Mouse (Mus musculus) activated CD4-positive, CD25-positive, alpha-beta regulatory T cell, adult 4 months (primary cell): Measurements from ENCODE around the gene Hsd17b12. TPM values are rescaled to one million over a fixed set of nuclear protein-coding genes. Genes with fewer than 3 reads are reported as not detected.

Source experiments
- ATAC-seq: one replicate; pipeline ENCODE4 v1.8.0; 2017
- polyA plus RNA-seq, 2 experiments: library from polyadenylated mRNA; unstranded; fragments of 100-300 nt; shearing (Covaris generic); gene quantifications; one replicate each; pipeline ENCODE4 v1.2.1; 2017

Hsd17b12 gene
- polyA plus RNA-seq, 2 experiments from 2014 or later = 72.0 to 73.4 TPM

DNA sequence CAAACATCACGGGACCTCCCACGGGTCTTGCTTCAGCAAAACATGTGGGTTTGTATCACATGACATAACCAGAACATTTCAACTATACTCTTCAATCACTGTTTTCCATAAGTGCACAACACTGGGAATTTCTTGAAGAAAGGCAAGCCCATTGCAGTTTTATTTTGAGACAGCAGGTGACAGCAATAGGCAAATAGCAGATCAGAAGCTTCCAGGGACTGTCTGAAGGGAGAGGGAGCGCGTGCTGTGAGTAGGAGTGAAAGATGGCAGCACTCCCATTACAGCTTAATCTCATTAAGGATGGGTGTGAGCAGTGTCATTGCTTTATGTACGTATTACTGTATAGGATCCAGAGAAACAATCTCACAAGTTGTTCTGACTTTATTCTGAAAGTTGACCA lies 88.3 kb downstream of the Hsd17b12 start:
- no peak for ATAC-seq

DNA sequence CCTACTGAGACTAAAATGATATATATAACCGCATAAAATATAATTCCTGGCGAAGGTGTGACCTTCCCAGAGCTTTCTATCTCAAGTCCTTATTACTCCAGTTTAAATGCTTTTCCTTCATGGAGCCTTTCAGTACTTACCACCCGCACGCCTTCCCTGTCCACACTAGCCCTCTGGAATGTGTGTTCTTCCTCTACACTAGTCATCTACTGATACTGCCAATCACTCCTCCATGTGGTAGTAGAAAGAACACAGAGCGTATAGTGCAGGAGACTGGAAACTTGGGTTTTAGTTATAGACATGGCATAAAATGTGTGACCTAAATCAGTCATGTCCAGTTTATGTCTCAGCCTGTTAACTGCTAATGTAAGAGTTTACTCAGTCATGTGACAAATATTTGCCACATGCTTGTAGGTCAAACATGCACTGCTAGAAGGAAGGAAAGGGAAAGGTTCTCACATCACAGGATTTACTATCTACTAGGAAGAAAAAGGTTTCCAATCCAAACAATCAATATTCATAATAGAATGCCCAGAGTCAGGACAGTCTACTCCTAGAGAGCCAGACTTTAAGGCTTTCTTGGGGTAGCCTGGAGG lies 91.1 kb downstream of the Hsd17b12 start:
- ATAC-seq = no peak

DNA sequence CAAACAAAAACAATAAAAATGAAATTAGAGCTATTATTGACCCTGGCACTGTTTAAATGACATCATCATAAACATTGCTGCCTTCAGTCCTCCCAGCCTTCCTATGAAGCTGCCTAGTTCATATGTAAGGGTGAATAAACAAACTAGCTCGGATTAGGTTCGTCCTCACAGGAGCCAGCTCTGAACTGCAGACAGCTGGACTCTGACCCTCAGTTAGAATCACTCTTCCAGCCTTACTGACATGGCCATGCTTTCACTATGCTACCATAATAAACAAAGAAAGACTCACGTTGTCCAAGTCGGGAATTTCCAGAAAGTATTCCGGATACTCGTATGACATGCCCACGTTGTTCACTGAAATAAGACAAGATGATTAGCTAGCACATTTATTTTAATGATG lies 91.6 kb downstream of the Hsd17b12 start:
- no peak for ATAC-seq

DNA sequence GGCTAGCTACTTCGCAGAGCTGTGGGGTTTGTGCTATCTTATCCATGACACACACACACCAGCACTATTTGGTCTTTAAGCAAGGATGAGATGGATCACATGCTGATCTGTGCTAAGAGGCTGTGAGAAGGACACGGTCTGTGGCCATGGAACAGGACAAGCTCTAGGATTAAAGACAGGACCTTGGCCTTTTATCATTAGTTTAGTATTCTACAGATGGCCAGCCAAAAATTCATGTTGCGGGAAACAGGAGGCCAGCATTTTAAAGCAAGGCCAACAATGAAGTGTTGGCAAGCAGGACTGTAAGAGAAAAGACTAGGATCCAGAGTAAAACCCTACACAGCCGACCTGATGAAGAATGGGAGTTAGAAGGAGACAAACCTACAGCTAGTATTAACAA lies 95.0 kb downstream of the Hsd17b12 start:
- ATAC-seq = no peak

DNA sequence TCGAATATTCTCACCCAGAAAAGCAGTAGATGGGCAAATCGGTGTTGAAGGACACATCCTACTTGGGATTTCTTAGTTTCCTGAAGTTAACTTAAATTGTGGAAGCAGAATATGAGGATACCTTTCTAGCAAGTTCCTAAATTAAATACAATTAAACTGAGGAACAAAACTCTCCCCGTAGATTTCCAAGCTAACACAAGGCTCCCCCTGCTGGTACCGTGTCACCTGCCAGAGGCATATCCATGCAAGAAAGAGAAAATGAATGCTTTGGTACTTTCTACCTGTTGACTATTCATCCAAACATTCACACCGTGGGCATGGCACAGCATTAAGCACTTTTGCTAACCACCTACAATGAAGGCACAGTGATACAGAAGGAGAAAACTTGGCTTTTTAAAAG lies 98.3 kb downstream of the Hsd17b12 start:
- no peak for ATAC-seq

DNA sequence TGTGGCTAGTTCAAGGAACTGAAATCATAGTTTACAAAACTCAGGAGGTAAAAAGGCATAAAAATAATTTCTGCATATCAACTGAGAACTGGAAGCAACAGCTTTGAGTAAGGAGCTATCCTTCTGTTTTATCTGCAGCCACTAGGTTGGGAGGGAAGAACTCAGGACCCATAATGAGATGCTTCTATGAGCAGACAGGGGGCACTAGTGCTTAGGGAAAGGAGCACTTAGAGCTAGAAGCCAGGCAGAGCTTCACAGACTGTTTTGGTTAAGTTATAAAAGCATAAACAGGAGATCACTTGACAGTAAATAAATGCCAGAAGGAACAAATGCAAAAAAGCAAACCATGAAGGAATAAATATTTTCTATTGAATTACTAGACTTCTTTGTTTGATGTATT lies 103.0 kb downstream of the Hsd17b12 start:
- no peak for ATAC-seq

DNA sequence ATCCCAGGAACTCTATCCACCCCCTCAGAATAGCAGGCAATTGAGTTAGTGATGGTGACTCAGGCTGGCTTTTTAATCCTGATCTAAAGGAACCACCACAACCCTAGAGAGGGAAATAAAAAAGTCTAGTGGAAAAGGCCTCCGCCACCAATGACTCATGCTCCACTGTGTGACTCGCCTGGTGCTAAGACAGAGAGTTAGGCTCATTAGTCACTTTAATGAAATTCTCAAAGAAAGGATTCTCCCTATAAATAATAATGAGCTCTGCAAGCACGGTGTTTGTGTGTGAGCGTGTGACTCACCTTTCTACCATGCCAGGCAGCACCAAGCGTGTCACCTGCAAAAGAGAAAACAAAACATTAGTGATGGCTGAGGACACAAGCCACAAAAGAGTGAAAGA lies 105.8 kb downstream of the Hsd17b12 start:
- ATAC-seq = no peak

DNA sequence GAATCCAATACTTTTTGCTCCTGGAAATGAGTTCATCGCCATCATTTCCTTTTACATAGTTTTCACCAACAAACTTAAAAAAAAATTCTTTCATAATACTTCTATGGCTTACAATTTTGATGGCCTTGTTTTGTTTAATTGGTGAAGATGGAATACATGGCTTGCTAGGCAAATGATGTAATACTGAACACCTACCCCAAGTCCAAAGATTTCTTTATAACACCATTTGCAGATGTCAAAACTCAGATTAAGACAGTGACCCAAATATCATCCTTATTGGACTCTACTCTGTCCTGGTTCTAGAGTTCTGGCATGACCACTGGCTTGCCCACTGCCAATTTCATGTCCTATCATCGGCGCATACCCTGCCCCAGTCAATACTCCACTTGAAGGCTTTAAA lies 106.9 kb downstream of the Hsd17b12 start:
- no peak for ATAC-seq

DNA sequence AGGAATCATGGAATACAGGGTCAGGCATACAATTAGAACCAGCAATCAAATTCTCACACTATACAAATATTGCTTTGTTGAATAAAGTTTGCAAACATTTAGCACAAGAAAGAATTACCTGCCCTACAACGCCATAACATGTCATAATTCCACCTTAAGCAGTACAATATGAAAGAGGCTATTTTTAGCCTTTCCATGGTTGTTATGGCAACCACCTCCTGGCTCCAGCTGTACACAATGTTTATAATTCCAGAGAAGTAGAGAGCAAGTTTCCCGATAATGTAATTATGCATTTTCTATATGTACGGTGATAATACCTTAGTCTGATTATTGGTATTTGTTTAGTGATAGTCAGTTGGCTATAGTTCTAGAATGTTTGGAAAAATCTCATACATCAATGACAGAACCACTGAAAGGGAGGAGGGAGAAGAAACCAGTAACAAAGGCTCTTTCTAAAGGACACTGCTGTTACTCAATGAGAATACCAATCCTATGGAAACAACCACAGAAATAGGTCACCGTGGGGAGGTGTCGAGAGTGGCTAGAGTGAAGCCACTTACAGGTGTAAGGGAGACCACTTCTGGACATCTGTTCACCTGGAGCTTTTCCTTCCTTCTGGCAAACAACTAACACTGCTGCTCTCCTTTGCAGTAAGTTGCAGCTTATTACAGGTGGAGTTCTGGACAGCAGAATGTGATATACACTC lies 108.1 kb downstream of the Hsd17b12 start:
- ATAC-seq = no peak

DNA sequence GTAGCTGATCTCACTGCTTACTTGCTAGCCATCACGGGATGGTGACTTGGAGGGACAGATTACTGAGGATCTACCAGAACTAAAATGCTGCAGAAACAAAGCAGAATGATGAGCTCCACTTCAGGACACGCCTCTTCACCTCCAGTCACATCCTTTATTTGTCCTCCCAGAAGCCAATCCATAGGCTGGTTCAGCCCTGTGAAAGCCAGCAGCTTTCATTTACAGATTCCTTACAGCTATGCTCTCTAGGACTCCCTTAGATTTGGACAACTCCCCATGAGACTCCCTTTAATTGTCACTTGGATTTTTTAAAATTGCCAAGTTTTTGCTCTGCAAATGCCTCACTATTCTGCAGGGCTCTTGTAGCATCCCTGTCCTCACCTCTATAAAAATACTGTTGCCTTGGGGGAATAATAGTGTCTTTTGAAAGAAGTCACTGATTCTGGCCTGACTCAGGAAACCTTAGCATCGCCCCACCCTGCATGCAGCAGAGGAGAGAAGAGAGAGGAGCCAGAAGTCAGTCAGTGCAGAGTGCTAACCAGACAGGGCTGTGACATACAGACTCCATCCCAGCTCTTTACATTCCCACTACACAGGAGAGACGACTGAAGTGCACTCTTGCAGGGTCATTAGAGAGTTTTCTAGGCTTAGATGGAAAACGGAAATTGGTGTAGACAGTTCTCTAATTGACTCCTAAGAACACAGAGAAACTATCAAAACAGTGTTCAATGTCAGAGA lies 108.9 kb downstream of the Hsd17b12 start:
- no peak for ATAC-seq

DNA sequence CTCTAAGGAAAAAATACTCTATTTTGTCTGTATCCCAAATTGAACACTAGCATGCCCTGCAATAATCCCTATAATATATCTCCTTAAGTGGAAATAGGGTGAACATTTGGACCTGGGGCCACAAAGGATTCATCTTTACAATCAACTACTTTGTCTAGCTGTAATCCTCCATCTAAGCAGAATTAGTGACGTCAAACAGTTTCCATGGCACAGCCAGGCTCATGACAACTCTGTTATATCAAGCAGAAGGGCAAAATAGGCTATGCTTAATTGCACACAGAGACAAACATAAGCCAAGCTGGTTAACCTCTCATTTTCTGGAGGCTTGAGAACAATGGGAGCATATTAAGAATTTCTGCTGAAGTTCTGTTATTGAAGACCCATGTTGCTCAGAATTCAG lies 109.5 kb downstream of the Hsd17b12 start:
- no peak for ATAC-seq

DNA sequence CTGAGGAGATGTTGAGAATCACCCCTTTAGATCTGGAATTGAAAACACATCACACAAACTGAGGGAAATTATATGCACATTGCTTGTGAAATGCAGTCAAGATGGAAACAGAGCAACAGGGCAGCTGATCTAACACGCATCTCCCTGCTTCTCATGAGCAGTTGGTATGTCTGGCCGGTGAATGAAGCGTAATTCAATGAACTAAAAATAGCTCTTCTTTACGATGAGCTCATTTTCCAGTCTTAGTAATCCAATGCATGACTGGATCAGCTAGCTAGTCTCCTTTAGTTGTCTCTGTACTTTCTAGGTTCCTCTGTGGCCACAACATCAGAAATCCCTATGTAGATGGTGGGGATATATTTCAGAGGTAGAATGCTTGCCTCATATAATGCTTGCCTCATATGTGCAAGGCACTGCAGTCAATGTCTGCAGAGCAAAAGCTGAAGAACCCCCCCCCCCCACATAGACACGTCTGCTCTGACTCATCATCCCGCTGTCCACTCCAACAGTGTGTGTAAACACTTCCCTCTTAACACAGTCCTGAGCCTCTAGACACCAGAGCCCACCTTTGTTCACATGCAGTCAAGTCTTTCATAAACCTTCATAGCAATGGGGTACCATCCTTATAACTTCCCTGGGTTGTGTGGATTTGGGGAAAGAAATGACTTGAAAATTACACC lies 112.2 kb downstream of the Hsd17b12 start:
- no peak for ATAC-seq

DNA sequence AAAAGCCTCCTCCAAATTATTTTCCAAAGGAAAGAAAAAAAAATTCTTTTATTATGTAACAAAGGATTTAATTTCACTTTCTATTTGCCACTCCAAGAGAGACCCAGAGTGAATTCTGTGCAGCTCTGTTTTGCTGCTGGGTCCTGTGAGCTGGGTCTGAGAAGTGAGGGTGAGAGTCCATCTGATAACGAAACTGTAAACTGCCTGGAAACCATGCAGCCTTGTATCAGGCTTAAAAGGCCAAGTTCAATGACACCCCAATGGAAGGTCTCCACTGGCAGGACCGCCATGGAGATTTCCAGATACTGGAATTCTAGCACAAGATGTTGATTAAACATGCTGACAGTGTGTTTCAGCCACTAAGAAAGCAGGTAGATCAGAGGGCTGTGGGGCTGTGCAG lies 113.6 kb downstream of the Hsd17b12 start:
- no peak for ATAC-seq

DNA sequence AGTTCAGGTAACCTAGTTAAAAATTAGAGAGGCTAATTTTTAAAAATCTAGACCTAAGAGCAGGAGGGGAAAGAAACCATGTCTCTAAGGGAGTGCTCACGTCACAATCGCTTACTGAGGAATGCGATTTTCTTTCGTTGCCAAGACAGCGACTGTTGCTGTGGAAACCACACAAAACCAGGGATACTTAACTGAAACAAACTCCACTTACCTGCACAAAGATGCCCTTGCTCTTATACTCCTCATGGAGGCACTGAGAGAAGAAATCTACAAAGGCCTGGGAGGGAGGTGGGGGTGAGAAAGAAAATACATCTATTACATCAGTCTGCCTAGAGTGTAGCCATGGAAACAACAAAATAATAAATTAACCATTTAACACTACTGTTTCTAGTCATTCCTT lies 114.1 kb downstream of the Hsd17b12 start:
- no peak for ATAC-seq

DNA sequence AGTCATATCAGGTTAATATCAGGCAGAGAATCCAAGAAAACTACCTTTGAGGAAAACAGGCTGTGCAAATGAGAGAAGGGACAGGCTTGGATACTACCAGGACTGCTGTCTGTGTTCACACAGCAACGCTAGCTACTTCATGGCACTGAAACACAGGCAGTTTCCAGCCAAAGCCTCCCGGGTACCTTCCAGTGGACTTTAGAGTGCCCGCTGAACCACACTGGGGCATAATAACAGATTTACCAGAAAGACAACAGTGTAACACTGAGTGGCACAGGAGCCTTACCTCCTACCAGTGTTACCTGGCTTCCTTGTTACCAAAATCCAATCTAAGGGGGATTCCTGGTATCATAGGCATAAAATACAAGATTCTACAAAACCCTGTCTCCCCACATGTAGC lies 115.3 kb downstream of the Hsd17b12 start:
- no peak for ATAC-seq

DNA sequence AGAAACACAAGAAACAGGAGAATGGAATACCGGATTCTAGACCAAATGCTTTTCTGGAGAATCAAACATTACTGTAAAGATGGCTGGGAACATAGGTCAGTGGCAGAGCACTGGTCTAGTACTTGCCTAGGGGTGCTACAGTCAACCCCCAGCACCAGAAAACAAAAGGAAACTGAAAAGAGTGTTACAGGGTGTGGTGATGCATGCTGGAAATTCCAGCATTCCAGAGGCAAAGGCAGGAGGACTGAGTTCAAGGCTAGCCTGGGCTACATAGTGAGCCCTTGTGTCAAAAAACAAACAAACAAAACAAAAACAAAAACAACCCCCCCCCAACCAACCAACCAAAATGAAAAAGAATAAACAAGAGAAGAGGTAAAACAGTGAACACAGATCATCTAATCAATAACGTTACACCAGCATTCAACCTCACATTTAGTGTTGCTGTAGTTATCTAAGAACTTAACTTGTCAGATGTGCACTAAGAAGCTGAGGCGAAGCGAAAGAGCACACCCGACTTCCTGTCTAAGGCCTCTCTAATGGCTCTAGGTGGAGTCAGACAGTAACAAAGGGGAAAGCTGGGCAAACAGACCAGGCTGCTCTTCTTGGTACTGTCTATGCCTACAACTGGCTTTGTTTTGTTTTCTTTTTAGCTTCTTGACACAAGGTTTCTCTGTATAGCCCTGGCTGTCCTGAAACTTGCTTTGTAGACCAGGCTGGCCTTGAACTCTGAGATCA lies 117.2 kb downstream of the Hsd17b12 start:
- no peak for ATAC-seq

DNA sequence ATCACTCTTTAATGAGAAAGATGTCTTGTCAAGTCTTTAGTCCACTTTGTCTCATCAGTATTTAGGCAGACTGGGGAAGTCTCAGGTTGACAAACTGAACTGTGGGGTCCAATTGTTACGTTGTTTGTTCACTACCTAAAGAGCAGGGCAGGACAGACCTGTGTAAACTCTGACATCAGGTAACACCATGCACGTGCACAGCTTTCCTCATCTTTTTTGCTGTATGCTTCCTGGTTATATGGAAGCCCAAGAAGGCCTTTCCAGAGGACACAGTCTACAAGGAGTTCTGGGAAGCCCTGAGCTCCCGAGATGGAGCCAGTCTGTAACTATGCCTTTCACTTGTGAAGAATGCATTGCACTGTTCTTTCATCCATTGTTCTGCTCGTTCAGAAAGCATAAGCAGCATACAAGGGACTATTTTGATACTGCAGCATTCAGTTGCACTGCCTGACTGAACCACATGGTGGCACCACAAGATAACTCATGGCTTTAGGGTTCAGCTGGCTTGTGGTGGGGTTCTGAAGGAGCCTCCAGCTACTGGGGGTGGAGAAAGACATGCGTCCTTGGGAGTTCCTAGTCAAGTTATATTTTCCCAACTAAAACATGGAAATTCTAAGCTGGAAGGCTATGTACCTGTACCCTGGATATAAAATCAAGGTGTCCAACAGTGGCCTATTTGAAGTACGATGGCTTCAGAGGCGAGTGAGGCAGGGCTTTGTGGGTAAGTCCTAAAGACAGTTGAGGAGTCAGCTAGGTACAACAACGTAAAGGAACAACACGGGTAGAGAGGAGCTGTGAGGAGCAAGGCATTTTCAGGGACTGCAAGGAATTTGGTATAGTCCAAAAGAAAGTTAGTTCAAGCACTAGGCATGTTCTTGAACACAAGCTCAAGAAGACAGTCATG lies 122.1 kb downstream of the Hsd17b12 start:
- peak; percentile 66 for ATAC-seq

DNA sequence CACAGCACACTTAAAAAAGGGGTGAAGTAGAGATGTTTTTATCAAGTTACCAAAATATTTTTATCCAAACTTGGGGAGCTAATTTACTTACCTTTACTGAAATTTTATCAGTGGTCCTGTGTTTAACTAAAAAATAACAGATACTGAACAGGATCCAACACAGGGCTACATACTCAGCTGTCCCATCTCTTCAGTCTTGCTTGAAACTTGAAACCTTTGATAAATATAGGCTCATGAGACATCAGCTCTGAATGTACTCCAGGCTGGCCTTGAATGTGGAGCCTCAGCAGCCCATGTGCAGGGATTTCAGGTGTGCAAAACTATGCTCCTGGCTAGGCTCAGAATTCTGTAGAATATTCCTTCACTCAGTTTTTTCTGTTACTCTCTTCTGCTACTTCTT lies 127.2 kb downstream of the Hsd17b12 start:
- no peak for ATAC-seq

DNA sequence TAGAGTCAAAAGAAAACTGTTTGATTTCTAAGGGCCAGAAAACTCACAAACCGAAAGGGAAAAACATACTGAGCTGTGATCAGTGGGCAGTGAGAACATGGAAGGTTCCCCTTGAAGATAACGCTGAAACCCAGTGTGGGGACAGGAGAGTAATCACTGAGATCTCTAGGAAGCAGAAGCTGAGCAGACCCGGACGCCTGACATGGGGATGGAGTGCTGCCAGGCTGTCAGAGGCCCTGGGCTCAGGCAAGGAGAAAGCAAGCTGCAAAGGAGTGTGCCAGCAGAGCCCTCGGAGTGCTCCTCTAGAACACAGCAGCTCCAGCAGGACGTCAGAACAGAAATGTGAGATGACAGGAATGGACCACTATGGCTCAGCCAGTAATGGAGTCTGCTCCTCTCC lies 133.1 kb downstream of the Hsd17b12 start:
- no peak for ATAC-seq

DNA sequence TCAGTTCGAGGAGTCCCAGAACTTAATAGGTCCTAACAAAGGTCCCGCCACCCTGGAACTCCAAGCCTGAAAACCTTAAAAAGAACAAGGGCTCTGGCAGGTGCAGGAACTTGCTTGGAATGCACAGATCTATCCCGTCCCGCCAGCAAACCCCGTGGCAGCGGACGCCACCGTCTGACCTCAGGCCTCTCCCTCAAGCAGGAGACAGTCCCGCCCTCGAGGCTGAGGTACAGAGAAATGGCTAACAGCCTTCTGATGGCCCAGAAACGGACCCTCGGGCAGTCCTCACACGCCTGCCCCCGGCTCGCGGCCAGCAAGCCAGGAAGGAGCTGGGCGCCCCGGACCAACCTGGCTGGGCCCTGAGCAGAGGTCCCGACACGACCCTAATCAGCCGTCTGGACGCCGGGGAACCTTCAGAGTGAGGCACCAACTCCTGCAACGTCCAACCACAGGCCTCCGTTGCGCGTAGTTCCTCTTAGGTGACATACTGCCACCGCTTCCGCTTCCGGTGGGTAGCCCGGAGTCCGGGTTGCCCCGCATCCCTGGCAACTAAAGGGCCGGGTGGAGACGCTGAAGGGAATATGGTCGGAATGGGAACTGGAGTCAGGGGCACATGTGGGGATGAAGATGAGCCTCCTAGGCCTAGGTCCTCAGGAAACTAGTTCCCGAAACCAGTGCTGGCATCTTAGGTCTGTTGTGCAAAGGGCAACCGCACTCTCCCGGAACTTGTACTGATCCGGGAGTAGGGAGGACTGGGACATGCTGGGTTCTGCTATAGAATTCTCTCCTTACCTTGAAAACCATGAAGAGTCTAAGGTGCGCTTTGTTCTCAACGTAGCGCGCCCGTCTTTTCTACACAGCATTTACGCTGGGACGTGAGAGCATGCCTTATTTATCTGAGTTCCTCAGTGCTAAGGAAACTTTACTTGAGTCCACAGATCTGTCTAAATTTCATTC lies 147.2 kb downstream of the Hsd17b12 start, which contains the start of gene Alkbh3:
Alkbh3 (minus strand) TSS at position 473 of the 957 bp plus-strand sequence.
- ATAC-seq = peak; percentile 99
